Mouse (Mus musculus): ENCODE data around the gene Adamts16. TPM values are rescaled to one million over a fixed set of nuclear protein-coding genes. Genes with fewer than 3 reads are reported as not detected.

Gene Adamts16
- polyA plus RNA-seq, 1 experiment from 2014 or later: 0.20 TPM

DNA sequence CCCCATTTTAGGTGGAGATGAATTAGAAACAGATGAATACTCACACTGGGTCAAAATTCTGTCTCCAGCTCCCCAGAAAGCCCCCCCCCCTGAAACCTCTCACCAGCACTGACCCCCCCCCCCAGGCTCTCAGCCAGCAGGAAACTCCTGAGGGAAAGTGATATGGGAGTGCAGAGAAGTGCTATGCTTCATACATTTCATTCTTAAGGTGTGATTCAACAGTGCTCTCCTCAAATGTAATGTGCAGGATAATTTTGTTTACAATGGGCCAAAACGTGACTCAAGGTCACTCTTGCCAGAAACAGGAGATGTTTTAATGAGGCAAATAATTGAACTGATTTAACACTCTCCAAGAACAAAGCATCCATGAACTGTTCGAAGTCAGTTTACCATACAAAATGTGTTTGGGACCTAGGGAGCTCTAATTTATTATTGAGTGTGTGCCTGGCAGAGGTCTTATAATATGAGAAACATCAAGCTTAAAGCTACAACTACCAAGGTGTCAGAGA is 152.1 kb downstream of the Adamts16 start:
- Histone ChIP-seq H3K36me3 (ENCODE audit: control insufficient read depth, insufficient read depth) (no peaks in the 10 kb centered on the region), H3K4me3 (ENCODE audit: low read depth, low read length) (no peak overlapping the region), H3K4me2 (ENCODE audit: low read depth, low read length) (no peak overlapping the region), H3K27me3 (ENCODE audit: control insufficient read depth, insufficient read depth, low read depth, low read length) (no peaks in the 10 kb centered on the region), H3K27ac (ENCODE audit: low read length) (no peak overlapping the region), H3K9ac (ENCODE audit: low read depth, low read length) (no peak overlapping the region), H3K4me1 (ENCODE audit: control insufficient read depth, low read depth, low read length) (no peaks in the 10 kb centered on the region), H3K9me3 (replicated peaks; ENCODE audit: control insufficient read depth, low read length) (no peaks in the 10 kb centered on the region)
- 28% methylated on average over 2 of the region's 2 CpGs for WGBS (ENCODE audit: insufficient replicate concordance)
- ATAC-seq (ENCODE audit: low read depth): no peak

DNA sequence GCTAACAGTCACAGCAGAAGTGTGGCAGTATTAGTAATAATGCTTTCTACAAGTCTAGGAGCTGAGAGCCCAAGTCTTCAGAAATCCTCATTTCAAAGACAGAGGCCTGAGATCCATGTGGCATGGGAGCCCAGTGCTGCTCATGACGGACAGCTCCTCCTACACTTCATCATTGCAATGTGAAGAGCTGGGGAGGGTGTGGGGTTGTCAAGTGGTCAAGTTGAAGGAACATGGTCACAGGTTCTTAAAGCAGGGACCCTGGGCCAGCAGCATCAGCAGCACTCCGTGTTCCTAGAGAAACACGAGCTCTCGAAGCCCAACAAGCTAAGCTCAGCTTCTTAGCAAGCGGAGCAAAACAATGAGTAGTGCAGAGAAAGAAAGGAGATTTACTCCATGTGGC is 155.8 kb downstream of the Adamts16 start:
- H3K9ac ChIP-seq (ENCODE audit: low read depth, low read length): no peak overlapping the region
- H3K4me2 ChIP-seq (ENCODE audit: low read depth, low read length): no peak overlapping the region
- ATAC-seq (ENCODE audit: low read depth): no peak
- no peaks in the 10 kb centered on the region for H3K4me1 ChIP-seq (ENCODE audit: control insufficient read depth, low read depth, low read length)
- H3K9me3 ChIP-seq (replicated peaks; ENCODE audit: control insufficient read depth, low read length): no peaks in the 10 kb centered on the region
- no peak overlapping the region for H3K4me3 ChIP-seq (ENCODE audit: low read depth, low read length)
- no peaks in the 10 kb centered on the region for H3K36me3 ChIP-seq (ENCODE audit: control insufficient read depth, insufficient read depth)
- 60% methylated on average over 5 of the region's 5 CpGs for whole genome bisulfite sequencing (ENCODE audit: insufficient replicate concordance)
- no peak overlapping the region for H3K27ac ChIP-seq (ENCODE audit: low read length)
- H3K27me3 ChIP-seq (ENCODE audit: control insufficient read depth, insufficient read depth, low read depth, low read length): no peaks in the 10 kb centered on the region

DNA sequence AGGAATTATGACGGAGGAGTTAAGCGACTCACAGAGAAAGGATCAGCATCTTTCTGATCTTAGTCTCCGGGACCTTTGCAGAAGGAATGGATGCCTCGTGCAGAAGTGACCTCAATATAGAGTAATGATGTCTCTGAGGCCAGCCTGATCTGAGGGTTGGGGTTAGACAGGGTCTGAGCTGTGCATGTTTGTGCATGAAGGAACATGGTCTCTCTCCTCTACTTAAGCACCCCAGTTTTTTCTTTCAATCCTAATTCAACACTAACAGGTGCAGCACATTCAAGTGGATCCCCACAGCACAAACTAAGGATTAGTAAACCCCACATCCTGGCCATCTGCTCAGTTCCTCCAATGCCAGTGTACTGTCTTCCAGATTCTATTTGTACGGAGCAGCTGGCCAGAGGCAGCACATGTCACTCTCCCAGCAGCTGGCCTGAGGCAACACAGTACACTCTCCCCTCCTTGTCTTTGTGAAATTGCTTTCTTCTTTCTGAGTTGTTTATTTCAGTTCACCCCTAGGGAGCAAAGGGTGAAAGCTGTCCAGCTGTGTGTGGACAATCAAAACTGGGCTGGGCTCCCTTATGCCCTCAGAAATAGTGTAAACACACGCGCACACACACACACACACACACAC is 156.5 kb downstream of the Adamts16 start:
- Histone ChIP-seq H3K9ac (ENCODE audit: low read depth, low read length) (no peak overlapping the region), H3K9me3 (replicated peaks; ENCODE audit: control insufficient read depth, low read length) (no peaks in the 10 kb centered on the region), H3K36me3 (ENCODE audit: control insufficient read depth, insufficient read depth) (no peaks in the 10 kb centered on the region), H3K4me3 (ENCODE audit: low read depth, low read length) (no peak overlapping the region), H3K27ac (ENCODE audit: low read length) (no peak overlapping the region), H3K4me1 (ENCODE audit: control insufficient read depth, low read depth, low read length) (no peaks in the 10 kb centered on the region), H3K4me2 (ENCODE audit: low read depth, low read length) (no peak overlapping the region), H3K27me3 (ENCODE audit: control insufficient read depth, insufficient read depth, low read depth, low read length) (no peaks in the 10 kb centered on the region)
- ATAC-seq (ENCODE audit: low read depth): no peak
- WGBS (ENCODE audit: insufficient replicate concordance): 59% methylated on average over 7 of the region's 7 CpGs

DNA sequence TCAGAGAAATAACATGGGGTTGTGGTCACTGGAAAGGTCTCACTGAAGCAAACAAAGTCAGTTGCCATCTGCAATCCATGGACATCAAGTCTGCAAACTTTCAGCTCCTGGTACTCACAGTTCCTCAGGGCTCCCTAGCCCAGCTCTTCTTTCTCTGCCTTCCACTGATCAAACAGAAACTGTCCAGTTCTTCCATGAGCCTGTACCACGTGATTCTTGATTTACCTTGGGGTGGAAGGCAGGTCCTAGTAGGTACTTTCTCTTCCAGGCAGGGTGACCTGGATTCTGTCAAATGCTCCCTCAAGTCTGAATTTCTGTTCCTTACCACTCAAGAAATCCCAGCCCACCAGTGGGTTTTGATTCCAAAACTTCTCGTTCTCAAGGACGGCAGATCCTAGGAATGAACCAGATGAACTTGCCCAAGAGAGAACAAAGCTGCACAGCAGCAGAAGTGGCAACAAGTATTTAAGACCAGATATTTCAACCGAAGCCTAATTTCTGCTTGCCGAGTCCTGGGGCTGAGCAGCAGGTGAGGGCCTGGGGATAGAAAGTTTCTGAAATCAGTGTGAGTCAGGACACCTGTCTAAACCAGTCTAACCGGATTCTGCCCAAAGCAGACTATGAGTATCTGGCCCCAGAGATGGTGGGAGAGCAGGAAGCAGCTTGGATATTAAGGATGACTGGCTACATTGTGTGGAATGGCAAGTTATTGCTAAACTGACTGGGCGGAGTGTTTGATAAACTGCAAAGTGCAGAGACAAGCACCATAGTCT is 160.0 kb downstream of the Adamts16 start:
- Histone ChIP-seq H3K36me3 (ENCODE audit: control insufficient read depth, insufficient read depth) (no peaks in the 10 kb centered on the region), H3K9me3 (replicated peaks; ENCODE audit: control insufficient read depth, low read length) (no peaks in the 10 kb centered on the region), H3K4me2 (ENCODE audit: low read depth, low read length) (no peak overlapping the region), H3K27ac (ENCODE audit: low read length) (no peak overlapping the region), H3K9ac (ENCODE audit: low read depth, low read length) (no peak overlapping the region), H3K4me3 (ENCODE audit: low read depth, low read length) (no peak overlapping the region), H3K27me3 (ENCODE audit: control insufficient read depth, insufficient read depth, low read depth, low read length) (no peaks in the 10 kb centered on the region), H3K4me1 (ENCODE audit: control insufficient read depth, low read depth, low read length) (no peaks in the 10 kb centered on the region)
- no peak for ATAC-seq (ENCODE audit: low read depth)
- WGBS (ENCODE audit: insufficient replicate concordance): 63% methylated on average over 7 of the region's 7 CpGs

DNA sequence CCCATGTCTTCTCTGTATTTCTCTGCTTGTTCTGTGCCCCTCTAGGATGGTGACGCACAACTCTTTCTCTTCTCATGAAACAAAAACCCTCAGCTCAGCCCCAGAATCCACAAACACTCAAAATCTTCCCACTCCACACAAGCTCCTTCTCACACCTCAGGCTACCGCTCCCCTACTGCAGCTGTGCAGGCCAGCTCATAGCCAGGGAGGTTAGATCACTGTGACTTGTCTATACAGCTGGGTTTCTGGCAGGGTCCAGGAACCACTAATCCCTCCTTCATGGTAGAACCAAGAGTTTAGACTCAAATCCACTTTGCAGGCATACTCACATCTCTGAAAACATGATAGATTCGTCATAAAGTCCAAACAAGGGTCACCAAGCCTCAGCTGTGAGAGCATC is 161.3 kb downstream of the Adamts16 start:
- Histone ChIP-seq H3K9ac (ENCODE audit: low read depth, low read length) (no peak overlapping the region), H3K27ac (ENCODE audit: low read length) (no peak overlapping the region), H3K4me3 (ENCODE audit: low read depth, low read length) (no peak overlapping the region), H3K36me3 (ENCODE audit: control insufficient read depth, insufficient read depth) (no peaks in the 10 kb centered on the region), H3K9me3 (replicated peaks; ENCODE audit: control insufficient read depth, low read length) (no peaks in the 10 kb centered on the region), H3K4me2 (ENCODE audit: low read depth, low read length) (no peak overlapping the region), H3K27me3 (ENCODE audit: control insufficient read depth, insufficient read depth, low read depth, low read length) (no peaks in the 10 kb centered on the region), H3K4me1 (ENCODE audit: control insufficient read depth, low read depth, low read length) (no peaks in the 10 kb centered on the region)
- no peak for ATAC-seq (ENCODE audit: low read depth)
- WGBS (ENCODE audit: insufficient replicate concordance): 72% methylated on average over 3 of the region's 3 CpGs

Other genes starting within 250 kb of the Adamts16 start
- gene Ice1, start 204.2 kb downstream of the Adamts16 start, polyA plus RNA-seq (2015; fragmentation: Nextera tagmentation; extraction: Ambion mirVana): 3.6 and 4.0 TPM in 2 replicates